Comparison of ENCODE assay signal across 10 mouse cellular contexts in genomic region chr4:99947192-99947591, GRCm38 (mm10). TPM values are rescaled to one million over a fixed set of nuclear protein-coding genes. Genes with fewer than 3 reads are reported as not detected.
DNase-seq lines count a peak whose midpoint lies in the region; ATAC-seq and TF ChIP-seq lines count a peak whose summit lies in the region.
"Had no signal": no experiment of that assay in that cellular context is flagged by ENCODE, and none has a peak within 500 bp of the region (broad histone marks: within the 10 kb centered on the region; RNA-seq: fewer than 3 reads in every experiment).

No protein-coding gene starts in this region.

- H3K4me2 ChIP-seq in forebrain, embryonic 14.5 days (ENCODE audit: low read length), result no peak overlapping the region
- H3K4me2 ChIP-seq in liver, postnatal 0 days (ENCODE audit: low read depth, low read length), result no peak overlapping the region

- 93% methylated on average over 1 of the region's 1 CpGs for WGBS in forebrain, embryonic 14.5 days
- WGBS in forebrain, embryonic 10.5 days, result 85% methylated on average over 1 of the region's 1 CpGs
- WGBS in liver, postnatal 0 days (ENCODE audit: insufficient replicate concordance), result 69% methylated on average over 1 of the region's 1 CpGs

- no peaks in the 10 kb centered on the region for H3K27me3 ChIP-seq in forebrain, embryonic 14.5 days (replicated peaks; ENCODE audit: control insufficient read depth, insufficient read depth, low read length)
- no peaks in the 10 kb centered on the region for H3K27me3 ChIP-seq in forebrain, embryonic 10.5 days (ENCODE audit: poor library complexity, severe bottlenecking)
- no peaks in the 10 kb centered on the region for H3K27me3 ChIP-seq in liver, postnatal 0 days (ENCODE audit: insufficient read depth, low read length)

- TF ChIP-seq EP300 in liver, postnatal 0 days (IDR thresholded peaks at IDR 0.05; ENCODE audit: low read depth), result no peak

- peak; percentile 72 for DNase-seq in forebrain, embryonic 14.5 days (ENCODE audit: low spot score)
- DNase-seq in forebrain, embryonic 10.5 days (ENCODE audit: extremely low spot score, low spot score), result no peak
- peak; percentile 68 for DNase-seq in 3T3-L1 (ENCODE audit: low read depth, low spot score)
- no peak for DNase-seq in liver, postnatal 0 days
- no peak for DNase-seq in urinary bladder, postnatal 25 days (ENCODE audit: low spot score)
- DNase-seq in ovary, adult 18-20 months (ENCODE audit: low spot score), result no peak
- DNase-seq: cerebellum, adult 9-11 months; heart, postnatal 36 days had no signal

- H3K9ac ChIP-seq in forebrain, embryonic 14.5 days (ENCODE audit: low read length), result no peak overlapping the region
- H3K9ac ChIP-seq in liver, postnatal 0 days (replicated peaks), result no peak overlapping the region

- H3K27ac ChIP-seq in forebrain, embryonic 14.5 days (ENCODE audit: low read depth, low read length), result no peak overlapping the region
- H3K27ac ChIP-seq in forebrain, embryonic 10.5 days, result no peak overlapping the region
- peak overlapping the region; percentile 40; the same call in 1 of the 2 replicates for H3K27ac ChIP-seq in bone marrow macrophage, adult 2 months (ENCODE audit: insufficient read depth, low read depth, low read length)
- no peak overlapping the region for H3K27ac ChIP-seq in liver, postnatal 0 days (ENCODE audit: low read depth)

- no peak overlapping the region for H3K4me3 ChIP-seq in forebrain, embryonic 14.5 days (ENCODE audit: low read depth, low read length)
- H3K4me3 ChIP-seq in forebrain, embryonic 10.5 days, result no peak overlapping the region
- H3K4me3 ChIP-seq in bone marrow macrophage, adult 2 months (ENCODE audit: insufficient read depth, low read length), result no peak overlapping the region
- no peak overlapping the region for H3K4me3 ChIP-seq in liver, postnatal 0 days (ENCODE audit: low read depth, low read length)

- TF ChIP-seq POLR2A in bone marrow macrophage, adult 2 months (IDR thresholded peaks at IDR 0.05; ENCODE audit: borderline replicate concordance, low read depth, low read length), result no peak

- no peaks in the 10 kb centered on the region for H3K36me3 ChIP-seq in forebrain, embryonic 14.5 days (ENCODE audit: control insufficient read depth, insufficient read depth, low read length)
- no peaks in the 10 kb centered on the region for H3K36me3 ChIP-seq in forebrain, embryonic 10.5 days (replicated peaks)
- no peaks in the 10 kb centered on the region; the same call in 1 of the 2 replicates for H3K36me3 ChIP-seq in liver, postnatal 0 days (replicated peaks; ENCODE audit: insufficient read depth, low read length)

- H3K4me1 ChIP-seq in forebrain, embryonic 14.5 days (ENCODE audit: control insufficient read depth, insufficient read depth, low read length), result no peaks in the 10 kb centered on the region
- peaks cover 8% of the 10 kb centered on the region for H3K4me1 ChIP-seq in forebrain, embryonic 10.5 days
- peaks cover 8% of the 10 kb centered on the region for H3K4me1 ChIP-seq in bone marrow macrophage, adult 2 months (ENCODE audit: control insufficient read depth, insufficient read depth, low read length)
- H3K4me1 ChIP-seq in liver, postnatal 0 days (ENCODE audit: insufficient read depth), result peaks cover 6% of the 10 kb centered on the region

- H3K9me3 ChIP-seq in forebrain, embryonic 14.5 days (replicated peaks; ENCODE audit: control insufficient read depth, low read length), result no peaks in the 10 kb centered on the region
- H3K9me3 ChIP-seq in forebrain, embryonic 10.5 days, result no peaks in the 10 kb centered on the region
- H3K9me3 ChIP-seq in liver, postnatal 0 days (ENCODE audit: low read length), result no peaks in the 10 kb centered on the region

- TF ChIP-seq CTCF in bone marrow macrophage, adult 2 months (IDR thresholded peaks at IDR 0.05; ENCODE audit: low read depth, low read length), result no peak
- TF ChIP-seq CTCF in liver, postnatal 0 days (IDR thresholded peaks at IDR 0.05; ENCODE audit: low read depth), result peak; percentile 52

- ATAC-seq in forebrain, embryonic 14.5 days, result 0 out of 2 replicates have a peak, but pooled peaks have one; percentile 34
- ATAC-seq in liver, postnatal 0 days, result 0 out of 2 replicates have a peak, but pooled peaks have one; percentile 16
- ATAC-seq in erythroid progenitor cell, adult 5-6 weeks (replicated peaks; ENCODE audit: low FRiP score, poor library complexity, severe bottlenecking), result no peak

RNA-seq across cellular contexts. Expression of gene Itgb3bp, which starts 17.6 kb away (rescaled TPM):
- polyA plus RNA-seq in forebrain, embryonic 14.5 days (2014; fragmentation: Nextera tagmentation; extraction: Ambion mirVana), result 24.3 and 27.2 TPM in 2 replicates
- polyA plus RNA-seq in forebrain, embryonic 10.5 days (2016; fragmentation: Nextera tagmentation; extraction: Ambion mirVana), result 58.2 and 60.0 TPM in 2 replicates
- 6.6 and 7.8 TPM in 2 replicates for polyA plus RNA-seq in bone marrow macrophage, adult 2 months (2012; ENCODE audit: insufficient read depth, insufficient read length, missing spikeins)
- polyA plus RNA-seq in liver, postnatal 0 days (2015; fragmentation: Nextera tagmentation; extraction: Ambion mirVana), result 8.9 and 12.2 TPM in 2 replicates
- 1.4 and 15.5 TPM in 2 replicates for total RNA-seq in erythroid progenitor cell, adult 5-6 weeks (2015; ENCODE audit: low replicate concordance)
- 1.4 and 8.2 TPM in 2 replicates for total RNA-seq in erythroid progenitor cell, adult 5-6 weeks (2017; ENCODE audit: low replicate concordance)

RNA-seq across cellular contexts. Expression of gene Pgm1, which starts 18.0 kb away (rescaled TPM):
- polyA plus RNA-seq in forebrain, embryonic 14.5 days (2014; fragmentation: Nextera tagmentation; extraction: Ambion mirVana), result 46.2 and 47.3 TPM in 2 replicates
- polyA plus RNA-seq in forebrain, embryonic 10.5 days (2016; fragmentation: Nextera tagmentation; extraction: Ambion mirVana), result 81.5 and 83.5 TPM in 2 replicates
- 18.2 and 19.2 TPM in 2 replicates for polyA plus RNA-seq in bone marrow macrophage, adult 2 months (2012; ENCODE audit: insufficient read depth, insufficient read length, missing spikeins)
- polyA plus RNA-seq in liver, postnatal 0 days (2015; fragmentation: Nextera tagmentation; extraction: Ambion mirVana), result 144 and 145 TPM in 2 replicates
- total RNA-seq in erythroid progenitor cell, adult 5-6 weeks (2015; ENCODE audit: low replicate concordance), result 0.36 and 5.0 TPM in 2 replicates
- total RNA-seq in erythroid progenitor cell, adult 5-6 weeks (2017; ENCODE audit: low replicate concordance), result 5.7 and 7.8 TPM in 2 replicates

Comparison
In these comparisons a context has a peak if more than half of its experiments do, and no peak if none do; other contexts are left out.
1. DNase-seq: peak in forebrain, embryonic 14.5 days (single experiment) and 3T3-L1 (single experiment); none in forebrain, embryonic 10.5 days (single experiment), liver, postnatal 0 days (single experiment), urinary bladder, postnatal 25 days (single experiment) and ovary, adult 18-20 months (single experiment).